Mouse (Mus musculus) stomach, postnatal 0 days (tissue): ENCODE data around the gene Sppl2c. TPM values are rescaled to one million over a fixed set of nuclear protein-coding genes. Genes with fewer than 3 reads are reported as not detected.

Experiments used
- ATAC-seq: fragments of 200-750 bp; cut with Nextera tagmentation; 2 replicates; pipeline ENCODE4 v1.8.0; 2017; ENCODE audit not compliant: low FRiP score, low TSS enrichment
- DNase-seq: peaks from one replicate; pipeline ENCODE4 v3.0.0-alpha.2; 2016; ENCODE audit warnings: low spot score
- H3K27ac ChIP-seq: fragments of 300-500 bp; sonication (generic); replicated peaks from 2 replicates; pipeline ENCODE4 v1.5.1; 2014; ENCODE audit warnings: mild to moderate bottlenecking, control low read depth
- H3K27me3 ChIP-seq: fragments of 300-500 bp; sonication (generic); 2 replicates; pipeline ENCODE4 v1.6.1; 2014; ENCODE audit warnings: low read length; ENCODE audit not compliant: control insufficient read depth, insufficient read depth
- H3K36me3 ChIP-seq: fragments of 300-500 bp; sonication (generic); 2 replicates; pipeline ENCODE4 v1.6.1; 2014; ENCODE audit warnings: low read length, mixed read lengths; ENCODE audit not compliant: control insufficient read depth, insufficient read depth
- H3K4me1 ChIP-seq: fragments of 300-500 bp; sonication (generic); replicated peaks from 2 replicates; pipeline ENCODE4 v1.6.1; 2014; ENCODE audit warnings: antibody characterized with exemption; ENCODE audit not compliant: control insufficient read depth, insufficient read depth
- H3K4me2 ChIP-seq: fragments of 300-500 bp; sonication (generic); replicated peaks from 2 replicates; pipeline ENCODE4 v1.6.1; 2014; ENCODE audit warnings: low read depth, mild to moderate bottlenecking, control low read depth, moderate library complexity
- H3K4me3 ChIP-seq: fragments of 300-500 bp; sonication (generic); 2 replicates; pipeline ENCODE4 v1.5.1; 2014; ENCODE audit warnings: low read depth, low read length, control low read depth
- H3K9ac ChIP-seq: fragments of 300-500 bp; sonication (generic); 2 replicates; pipeline ENCODE4 v1.6.1; 2014; ENCODE audit warnings: mild to moderate bottlenecking, low read length, control low read depth, mixed read lengths
- H3K9me3 ChIP-seq: fragments of 300-500 bp; sonication (generic); 2 replicates; pipeline ENCODE4 v1.6.1; 2016; ENCODE audit warnings: low read length; ENCODE audit not compliant: control insufficient read depth
- CTCF ChIP-seq: IDR thresholded peaks from 2 replicates; pipeline ENCODE4 v1.5.1; 2016; ENCODE audit warnings: antibody characterized with exemption, low read depth, mild to moderate bottlenecking, moderate library complexity
- EP300 ChIP-seq: optimal IDR thresholded peaks from 2 replicates; pipeline ENCODE3; 2016; ENCODE audit warnings: antibody characterized with exemption
- WGBS: fragments of 180-500 bp; shearing (Covaris S2); extraction: QIAGEN DNeasy Blood & Tissue Kit; methylation state at CpG from one replicate; pipeline ENCODE4 v1.1.7; 2014; 5-methylcytosine and 5-hydroxymethylcytosine counted together
- polyA plus RNA-seq: library from polyadenylated mRNA; unstranded; fragments of >200 nt; fragmentation: Nextera tagmentation; extraction: Ambion mirVana; gene quantifications from 2 replicates; pipeline ENCODE4 v1.2.1, GENCODE M21; 2015

Gene Sppl2c
- polyA plus RNA-seq, 1 experiment from 2014 or later, result not detected

DNA sequence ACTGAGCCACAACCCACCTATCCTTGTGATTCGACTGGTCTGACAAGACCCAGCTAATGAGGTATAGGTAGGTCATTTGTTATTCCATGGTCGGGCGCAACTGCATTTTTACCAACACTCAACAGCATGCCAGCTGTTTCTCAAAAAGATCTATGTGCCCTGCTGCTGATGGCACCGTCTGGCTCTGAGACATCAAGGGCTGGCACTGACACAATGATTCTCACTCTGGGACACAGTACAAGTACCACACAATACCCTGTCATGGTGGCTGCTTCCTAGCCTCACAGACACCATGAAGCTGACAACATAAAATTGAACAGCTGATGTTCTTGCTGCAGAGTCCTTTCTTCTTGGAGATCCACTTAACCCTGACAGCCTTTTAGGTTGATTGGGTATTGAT, 34.2 kb downstream of the Sppl2c start:
- no peak overlapping the region for H3K27ac ChIP-seq

DNA sequence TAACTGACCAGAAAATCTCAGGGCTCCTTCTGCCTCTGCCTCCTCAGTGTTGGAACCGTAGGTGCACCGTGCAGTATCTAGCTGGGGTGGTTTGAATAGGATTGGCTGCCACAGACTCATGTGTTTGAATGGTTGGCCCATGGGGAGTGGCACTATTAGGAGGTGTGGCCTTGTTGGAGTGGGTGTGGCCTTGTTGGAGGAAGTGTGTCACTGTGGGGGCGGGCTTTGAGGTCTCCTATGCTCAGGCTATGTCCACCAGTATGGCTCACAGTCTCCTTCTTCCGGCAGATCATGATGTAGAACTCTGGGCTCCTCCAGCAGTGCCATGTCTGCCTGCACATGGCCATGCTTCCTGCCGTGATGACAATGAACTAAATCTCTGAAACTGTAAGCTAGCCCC, 35.6 kb downstream of the Sppl2c start:
- no peak overlapping the region for H3K27ac ChIP-seq
- H3K36me3 ChIP-seq, result no peaks in the 10 kb centered on the region
- H3K4me3 ChIP-seq, result no peak overlapping the region
- 81% methylated on average over 5 of the region's 5 CpGs for WGBS
- DNase-seq (no peak), ATAC-seq (no peak)
- TF ChIP-seq EP300 (no peak), CTCF (no peak)
- H3K27me3 ChIP-seq, result no peaks in the 10 kb centered on the region
- H3K9me3 ChIP-seq, result no peaks in the 10 kb centered on the region
- H3K9ac ChIP-seq, result no peak overlapping the region
- H3K4me2 ChIP-seq, result no peak overlapping the region
- no peaks in the 10 kb centered on the region for H3K4me1 ChIP-seq

More for the DNA sequence above, 34.2 kb downstream of the Sppl2c start:
- H3K4me1 ChIP-seq, result no peaks in the 10 kb centered on the region
- 76% methylated on average over 4 of the region's 4 CpGs for WGBS
- DNase-seq (no peak), ATAC-seq (no peak)
- no peaks in the 10 kb centered on the region for H3K9me3 ChIP-seq
- H3K4me2 ChIP-seq, result no peak overlapping the region
- H3K9ac ChIP-seq, result no peak overlapping the region
- TF ChIP-seq EP300 (no peak), CTCF (no peak)
- H3K4me3 ChIP-seq, result no peak overlapping the region
- H3K36me3 ChIP-seq, result no peaks in the 10 kb centered on the region
- H3K27me3 ChIP-seq, result no peaks in the 10 kb centered on the region

DNA sequence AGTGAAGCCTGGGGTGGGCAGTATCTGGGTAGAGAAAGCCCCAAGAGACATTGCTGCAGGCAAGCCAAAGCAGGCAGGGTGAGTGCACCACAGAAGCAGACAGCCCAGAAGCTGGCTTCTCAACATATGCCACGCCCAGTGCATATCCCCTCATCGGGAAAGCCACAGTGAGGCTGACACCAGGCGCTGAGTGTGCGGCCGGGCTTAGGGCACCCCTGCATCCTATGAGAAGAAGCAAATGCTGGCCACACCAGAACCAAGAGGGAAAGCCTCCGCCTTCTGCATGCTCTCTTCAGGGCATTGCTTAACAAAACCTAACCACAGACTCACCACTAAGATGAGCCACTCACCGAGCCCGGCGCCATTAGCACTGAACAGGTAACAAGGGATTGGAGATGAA, 37.2 kb downstream of the Sppl2c start:
- H3K9me3 ChIP-seq, result no peaks in the 10 kb centered on the region
- H3K4me3 ChIP-seq, result no peak overlapping the region
- no peak for TF ChIP-seq EP300
- TF ChIP-seq CTCF, result no peak
- H3K9ac ChIP-seq, result no peak overlapping the region
- 81% methylated on average over 9 of the region's 9 CpGs for WGBS
- H3K4me1 ChIP-seq, result no peaks in the 10 kb centered on the region
- no peak for DNase-seq
- no peak for ATAC-seq
- H3K27me3 ChIP-seq, result no peaks in the 10 kb centered on the region
- no peak overlapping the region for H3K4me2 ChIP-seq
- no peaks in the 10 kb centered on the region for H3K36me3 ChIP-seq
- no peak overlapping the region for H3K27ac ChIP-seq

DNA sequence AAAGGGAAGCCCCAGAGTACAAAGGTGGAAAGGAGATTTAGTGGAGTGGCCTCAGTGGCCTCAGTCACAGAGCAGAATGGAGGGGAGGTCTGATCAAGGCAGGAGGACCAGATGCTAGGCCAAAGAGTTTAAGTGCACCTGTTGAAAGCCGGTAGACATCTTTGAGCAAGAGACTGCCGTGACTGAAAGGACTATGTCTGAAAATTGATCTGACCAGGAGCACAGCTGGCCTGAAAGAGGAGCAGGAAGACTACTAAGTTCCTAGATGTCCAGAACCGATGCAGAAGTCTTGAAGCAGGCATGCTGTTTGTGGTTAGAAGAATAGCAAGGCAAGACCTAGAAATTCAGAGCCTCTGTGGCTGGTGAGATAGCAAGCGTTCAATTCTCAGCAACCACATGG, 43.3 kb downstream of the Sppl2c start:
- H3K4me1 ChIP-seq, result peaks cover 3% of the 10 kb centered on the region; the same call in 1 of the 2 replicates
- DNase-seq (no peak), ATAC-seq (no peak)
- no peak overlapping the region for H3K4me2 ChIP-seq
- H3K27ac ChIP-seq, result no peak overlapping the region
- no peaks in the 10 kb centered on the region for H3K36me3 ChIP-seq
- H3K9me3 ChIP-seq, result no peaks in the 10 kb centered on the region
- H3K9ac ChIP-seq, result no peak overlapping the region
- TF ChIP-seq EP300 (no peak), CTCF (no peak; the same call in 1 of the 2 replicates)
- no peak overlapping the region for H3K4me3 ChIP-seq
- H3K27me3 ChIP-seq, result peaks cover 12% of the 10 kb centered on the region; the same call in 1 of the 2 replicates
- 66% methylated on average over 4 of the region's 4 CpGs for WGBS

DNA sequence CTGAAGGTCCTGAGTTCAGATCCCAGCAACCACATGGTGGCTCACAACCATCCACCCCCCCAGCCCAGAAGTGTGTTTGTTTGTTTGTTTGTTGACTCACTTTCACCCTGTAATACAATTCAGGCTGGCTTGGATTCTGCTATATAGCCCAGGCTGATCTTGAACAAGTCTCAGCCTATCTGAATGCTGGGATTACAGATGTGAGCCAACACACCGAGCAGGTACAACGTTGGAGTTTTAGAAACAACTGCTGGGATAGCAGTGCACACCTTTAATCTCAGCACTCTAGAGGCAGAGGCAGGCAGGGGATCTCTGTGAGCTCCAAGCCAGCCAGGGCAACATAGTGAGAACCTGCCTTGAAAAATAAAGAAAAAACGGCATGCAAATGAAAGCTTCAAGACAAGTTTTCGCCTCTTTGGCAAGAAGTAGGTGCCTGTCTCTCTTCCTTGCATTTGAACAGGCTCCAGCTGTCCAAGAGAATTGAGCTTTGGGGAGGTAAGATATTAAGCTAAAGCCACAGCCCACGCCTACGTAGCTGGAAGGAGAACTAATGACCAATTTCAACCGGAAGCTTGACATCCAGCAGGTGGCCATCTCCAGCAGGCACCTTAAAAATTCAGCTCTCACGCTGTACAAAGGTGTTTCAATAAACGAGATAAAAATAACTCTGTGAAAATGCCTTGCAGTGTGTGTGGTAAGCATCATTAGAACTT, 44.1 kb downstream of the Sppl2c start:
- H3K4me3 ChIP-seq, result peak overlapping the region; percentile 66
- H3K9me3 ChIP-seq, result no peaks in the 10 kb centered on the region
- DNase-seq (peak; percentile 34), ATAC-seq (no peak)
- no peaks in the 10 kb centered on the region for H3K36me3 ChIP-seq
- H3K4me2 ChIP-seq, result peak overlapping the region; percentile 100
- peaks cover 12% of the 10 kb centered on the region; the same call in 1 of the 2 replicates for H3K27me3 ChIP-seq
- TF ChIP-seq EP300 (no peak), CTCF (peak; percentile 32; the same call in 1 of the 2 replicates)
- 8% methylated on average over 9 of the region's 9 CpGs for WGBS
- no peak overlapping the region for H3K9ac ChIP-seq
- peaks cover 3% of the 10 kb centered on the region; the same call in 1 of the 2 replicates for H3K4me1 ChIP-seq
- no peak overlapping the region for H3K27ac ChIP-seq
